Mouse (Mus musculus): ENCODE results near the gene Cfap57. TPM values are rescaled to one million over a fixed set of nuclear protein-coding genes. Genes with fewer than 3 reads are reported as not detected.
"Not testable (repeated sequence)": the region's sequence is repeated elsewhere in the genome, so short reads cannot be mapped to it uniquely, and the experiment has no call there.

Cfap57 gene
- polyA plus RNA-seq, 1 experiment from 2014 or later, result 1.3 TPM

DNA sequence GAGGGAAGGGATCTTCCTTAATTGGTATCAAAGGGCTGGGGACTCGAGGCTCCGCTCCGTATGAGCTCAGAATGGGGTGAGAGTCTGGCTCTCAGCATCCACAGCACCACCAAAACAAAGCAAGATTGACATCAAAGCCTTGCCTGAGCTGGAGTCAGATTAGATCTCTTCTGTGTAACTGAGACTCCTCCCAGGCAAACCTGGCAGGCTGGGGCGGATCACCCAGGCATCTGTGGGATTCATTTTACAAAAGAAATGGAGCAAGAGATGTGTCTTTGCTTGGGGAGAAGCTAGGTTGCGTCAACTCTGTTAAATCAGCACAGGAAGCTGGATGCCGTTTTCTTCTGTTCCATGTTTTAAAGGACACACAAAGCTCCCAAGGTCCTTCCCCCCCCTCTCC, 111.5 kb downstream of the Cfap57 start:
- Histone ChIP-seq H3K9ac (replicated peaks; ENCODE audit: low read depth, low read length) (no peak overlapping the region), H3K4me1 (replicated peaks; ENCODE audit: control insufficient read depth, insufficient read depth, low read length) (peaks cover 4% of the 10 kb centered on the region; the same call in 1 of the 2 replicates), H3K36me3 (ENCODE audit: control insufficient read depth, insufficient read depth) (no peaks in the 10 kb centered on the region), H3K4me3 (replicated peaks; ENCODE audit: low read length) (no peak overlapping the region), H3K9me3 (ENCODE audit: control insufficient read depth, low read length) (no peaks in the 10 kb centered on the region), H3K4me2 (ENCODE audit: low read length) (no peak overlapping the region), H3K27me3 (replicated peaks; ENCODE audit: control insufficient read depth, insufficient read depth, low read length) (no peaks in the 10 kb centered on the region), H3K27ac (ENCODE audit: low read length) (no peak overlapping the region)
- 4% methylated on average over 6 of the region's 6 CpGs for WGBS
- no peak for ATAC-seq

DNA sequence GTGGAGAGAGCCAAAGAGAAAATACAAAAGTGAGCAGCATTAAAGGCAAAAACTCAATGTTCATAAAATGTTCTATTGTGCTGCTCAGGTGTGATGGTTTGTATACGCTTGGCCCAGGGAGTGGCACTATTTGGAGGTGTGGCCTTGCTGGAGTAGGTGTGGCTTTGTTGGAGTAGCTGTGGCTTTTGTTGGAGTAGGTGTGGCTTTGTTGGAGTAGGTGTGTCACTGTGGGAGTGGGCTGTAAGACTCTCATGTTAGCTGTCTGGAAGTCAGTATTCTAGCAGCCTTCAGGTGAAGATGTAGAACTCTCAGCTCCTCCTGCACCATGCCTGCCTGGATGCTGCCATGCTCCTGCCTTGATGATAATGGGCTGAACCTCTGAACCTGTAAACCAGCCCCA, 113.4 kb downstream of the Cfap57 start:
- H3K9me3 ChIP-seq (ENCODE audit: control insufficient read depth, low read length); H3K27me3 ChIP-seq (replicated peaks; ENCODE audit: control insufficient read depth, insufficient read depth, low read length); ATAC-seq; H3K4me1 ChIP-seq (replicated peaks; ENCODE audit: control insufficient read depth, insufficient read depth, low read length); H3K27ac ChIP-seq (ENCODE audit: low read length); H3K4me2 ChIP-seq (ENCODE audit: low read length); H3K4me3 ChIP-seq (replicated peaks; ENCODE audit: low read length); H3K36me3 ChIP-seq (ENCODE audit: control insufficient read depth, insufficient read depth); H3K9ac ChIP-seq (replicated peaks; ENCODE audit: low read depth, low read length): not testable (repeated sequence)
- 75% methylated on average over 1 of the region's 1 CpGs for WGBS

DNA sequence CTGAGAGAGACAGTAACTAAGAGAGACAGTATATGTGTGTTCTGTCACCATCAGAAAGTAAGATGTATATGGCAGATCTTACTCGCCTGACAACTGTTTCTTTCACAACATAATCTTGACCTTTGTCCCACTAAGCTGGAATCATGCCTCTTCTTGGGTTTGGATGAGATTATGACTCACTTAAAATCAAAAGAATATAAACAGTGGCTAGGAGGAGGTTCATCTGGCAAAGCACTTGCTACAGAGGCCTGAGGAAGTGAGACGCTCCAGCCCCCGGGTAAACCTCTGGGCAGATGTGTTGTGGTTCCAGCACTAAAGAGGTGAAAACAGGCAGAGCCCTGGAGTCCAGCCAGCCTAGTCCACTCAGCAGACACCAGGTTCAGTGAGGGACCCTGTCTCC, 115.0 kb downstream of the Cfap57 start:
- H3K36me3 ChIP-seq (ENCODE audit: control insufficient read depth, insufficient read depth), result no peaks in the 10 kb centered on the region
- WGBS, result 80% methylated on average over 3 of the region's 3 CpGs
- no peaks in the 10 kb centered on the region for H3K9me3 ChIP-seq (ENCODE audit: control insufficient read depth, low read length)
- no peak overlapping the region for H3K27ac ChIP-seq (ENCODE audit: low read length)
- no peak for ATAC-seq
- H3K4me1 ChIP-seq (replicated peaks; ENCODE audit: control insufficient read depth, insufficient read depth, low read length), result no peaks in the 10 kb centered on the region
- no peak overlapping the region for H3K9ac ChIP-seq (replicated peaks; ENCODE audit: low read depth, low read length)
- H3K27me3 ChIP-seq (replicated peaks; ENCODE audit: control insufficient read depth, insufficient read depth, low read length), result no peaks in the 10 kb centered on the region
- no peak overlapping the region for H3K4me3 ChIP-seq (replicated peaks; ENCODE audit: low read length)
- H3K4me2 ChIP-seq (ENCODE audit: low read length), result no peak overlapping the region

Other genes with a start within 250 kb of the Cfap57 start
- gene Szt2, start 211.5 kb downstream of the Cfap57 start, polyA plus RNA-seq (2015; fragmentation: Nextera tagmentation; extraction: Ambion mirVana), result 10.2 and 11.6 TPM in 2 replicates
- gene Med8, start 211.4 kb downstream of the Cfap57 start, polyA plus RNA-seq (2015; fragmentation: Nextera tagmentation; extraction: Ambion mirVana), result 113 and 116 TPM in 2 replicates
- 25.9 TPM in 2 replicates for gene Elovl1, start 192.7 kb downstream of the Cfap57 start, polyA plus RNA-seq (2015; fragmentation: Nextera tagmentation; extraction: Ambion mirVana)
- gene Cdc20, start 183.4 kb downstream of the Cfap57 start, polyA plus RNA-seq (2015; fragmentation: Nextera tagmentation; extraction: Ambion mirVana), result 87.8 and 113 TPM in 2 replicates
- gene Mpl, start 163.3 kb downstream of the Cfap57 start, polyA plus RNA-seq (2015; fragmentation: Nextera tagmentation; extraction: Ambion mirVana), result 0.22 TPM in 1 of 2 replicates, not detected in the other
- gene Tie1, start 130.7 kb downstream of the Cfap57 start, polyA plus RNA-seq (2015; fragmentation: Nextera tagmentation; extraction: Ambion mirVana), result 12.7 and 14.1 TPM in 2 replicates
- gene 2610528J11Rik, start 93.8 kb downstream of the Cfap57 start, polyA plus RNA-seq (2015; fragmentation: Nextera tagmentation; extraction: Ambion mirVana), result 0.26 TPM in 1 of 2 replicates, not detected in the other
- gene Tmem125, start 76.7 kb downstream of the Cfap57 start, polyA plus RNA-seq (2015; fragmentation: Nextera tagmentation; extraction: Ambion mirVana), result 0.21 TPM in 1 of 2 replicates, not detected in the other
- 138 and 150 TPM in 2 replicates for gene Ebna1bp2, start within 50 bp of the Cfap57 start, polyA plus RNA-seq (2015; fragmentation: Nextera tagmentation; extraction: Ambion mirVana)
- gene Olfr62, start 38.2 kb upstream of the Cfap57 start, polyA plus RNA-seq (2015; fragmentation: Nextera tagmentation; extraction: Ambion mirVana), result not detected in 2 replicates
- gene Olfr1342, start 72.0 kb upstream of the Cfap57 start, polyA plus RNA-seq (2015; fragmentation: Nextera tagmentation; extraction: Ambion mirVana), result not detected in 2 replicates
- not detected in 2 replicates for gene Olfr1341, start 82.7 kb upstream of the Cfap57 start, polyA plus RNA-seq (2015; fragmentation: Nextera tagmentation; extraction: Ambion mirVana)
- not detected in 2 replicates for gene Olfr1340, start 99.4 kb upstream of the Cfap57 start, polyA plus RNA-seq (2015; fragmentation: Nextera tagmentation; extraction: Ambion mirVana)
- gene Olfr1339, start 111.4 kb upstream of the Cfap57 start, polyA plus RNA-seq (2015; fragmentation: Nextera tagmentation; extraction: Ambion mirVana), result not detected in 2 replicates
- gene Olfr1338, start 138.0 kb upstream of the Cfap57 start, polyA plus RNA-seq (2015; fragmentation: Nextera tagmentation; extraction: Ambion mirVana), result not detected in 2 replicates
- gene Olfr1337, start 161.8 kb upstream of the Cfap57 start, polyA plus RNA-seq (2015; fragmentation: Nextera tagmentation; extraction: Ambion mirVana), result not detected in 2 replicates
- not detected in 2 replicates for gene Olfr1335, start 189.2 kb upstream of the Cfap57 start, polyA plus RNA-seq (2015; fragmentation: Nextera tagmentation; extraction: Ambion mirVana)
- gene Olfr1333, start 215.5 kb upstream of the Cfap57 start, polyA plus RNA-seq (2015; fragmentation: Nextera tagmentation; extraction: Ambion mirVana), result not detected in 2 replicates
- gene Olfr1331, start 243.9 kb upstream of the Cfap57 start, polyA plus RNA-seq (2015; fragmentation: Nextera tagmentation; extraction: Ambion mirVana), result not detected in 2 replicates